Mouse (Mus musculus) limb, embryonic 15.5 days (tissue): Measurements from ENCODE around the gene Fgfr3. TPM values are rescaled to one million over a fixed set of nuclear protein-coding genes. Genes with fewer than 3 reads are reported as not detected.
A peak's percentile ranks its signal among the peaks of the same experiment; 100 is the strongest.

ENCODE experiments used
- ATAC-seq: fragments of 200-750 bp; cut with Nextera tagmentation; 2 replicates; pipeline ENCODE4 v1.8.0; 2017; ENCODE audit warnings: low read depth, moderate TSS enrichment; ENCODE audit not compliant: insufficient number of reproducible peaks, low FRiP score, low TSS enrichment
- H3K27ac ChIP-seq: fragments of 300-500 bp; sonication (generic); 2 replicates; pipeline ENCODE4 v1.5.1; 2015; ENCODE audit warnings: moderate library complexity, mild to moderate bottlenecking, inconsistent platforms
- H3K27me3 ChIP-seq: fragments of 300-500 bp; sonication (generic); 2 replicates; pipeline ENCODE4 v1.6.1; 2015; ENCODE audit warnings: inconsistent platforms
- H3K36me3 ChIP-seq: fragments of 300-500 bp; sonication (generic); 2 replicates; pipeline ENCODE4 v1.6.1; 2015; ENCODE audit warnings: inconsistent platforms
- H3K4me1 ChIP-seq: fragments of 300-500 bp; sonication (generic); 2 replicates; pipeline ENCODE4 v1.6.1; 2015; ENCODE audit warnings: inconsistent platforms
- H3K4me2 ChIP-seq: fragments of 300-500 bp; sonication (generic); 2 replicates; pipeline ENCODE4 v1.6.1; 2015; ENCODE audit warnings: mild to moderate bottlenecking, inconsistent platforms
- H3K4me3 ChIP-seq: fragments of 300-500 bp; sonication (generic); 2 replicates; pipeline ENCODE4 v1.5.1; 2015; ENCODE audit warnings: mild to moderate bottlenecking, inconsistent platforms
- H3K9ac ChIP-seq: fragments of 300-500 bp; sonication (generic); 2 replicates; pipeline ENCODE4 v1.6.1; 2015; ENCODE audit warnings: inconsistent platforms
- H3K9me3 ChIP-seq: fragments of 300-500 bp; sonication (generic); 2 replicates; pipeline ENCODE4 v1.6.1; 2016; ENCODE audit warnings: inconsistent platforms
- WGBS: fragments of 180-500 bp; shearing (Covaris S2); methylation state at CpG from one replicate; pipeline ENCODE4 v1.1.7; 2015; 5-methylcytosine and 5-hydroxymethylcytosine counted together
- polyA plus RNA-seq: library from polyadenylated mRNA; unstranded; fragments of >200 nt; fragmentation: Nextera tagmentation; extraction: Ambion mirVana; gene quantifications from 2 replicates; pipeline ENCODE4 v1.2.1, GENCODE M21; 2015

Gene Fgfr3
- polyA plus RNA-seq, result 33.5 and 37.1 TPM in 2 replicates

DNA sequence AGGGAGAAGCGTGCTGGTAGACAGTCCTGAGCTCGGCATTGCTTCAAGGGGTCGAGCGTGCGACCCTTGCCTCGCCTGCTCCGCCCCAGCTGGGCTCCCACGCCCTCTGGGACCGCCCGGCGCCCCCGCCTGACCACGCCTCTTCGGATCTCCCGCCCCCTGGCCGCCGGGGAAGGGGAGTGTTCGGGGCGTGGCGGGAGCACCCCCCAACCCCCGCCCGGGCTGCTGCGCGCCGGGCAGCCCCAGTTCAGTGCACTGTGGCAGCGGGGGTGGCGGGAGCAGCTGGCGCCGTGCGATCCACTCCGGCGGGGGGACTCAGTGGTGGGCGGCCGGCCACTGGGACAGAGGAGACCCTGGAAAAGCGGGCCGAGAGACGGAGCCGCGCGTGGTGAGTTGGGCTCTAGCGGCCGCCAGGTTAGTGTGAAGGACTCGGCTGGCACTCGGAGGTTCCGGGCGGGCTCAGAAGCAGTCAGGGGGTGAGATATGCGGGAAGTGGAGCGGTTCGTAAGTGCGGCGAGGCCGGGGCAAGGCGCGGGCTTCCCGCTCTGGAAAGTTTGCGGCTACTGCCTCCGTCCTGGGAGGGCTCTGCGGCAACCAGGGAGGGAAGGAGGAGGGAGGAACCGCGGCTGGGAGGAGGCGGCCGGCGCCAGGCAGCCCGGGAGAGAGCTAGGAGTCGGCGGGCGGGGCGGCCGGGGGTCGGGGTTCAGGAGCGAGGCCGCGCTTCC, at the start of gene Fgfr3:
TSS of gene Fgfr3 (plus strand) at position 134 of the 725 bp plus-strand sequence.
- no peaks in the 10 kb centered on the region for H3K36me3 ChIP-seq
- H3K4me1 ChIP-seq, result peaks cover 49% of the 10 kb centered on the region
- no peaks in the 10 kb centered on the region for H3K9me3 ChIP-seq
- WGBS, result under 1% methylated on average over 69 of the region's 73 CpGs
- peak within 1 kb of the TSS; percentile 71 for H3K9ac ChIP-seq
- peaks cover 31% of the 10 kb centered on the region for H3K27me3 ChIP-seq
- peak within 1 kb of the TSS; percentile 97 for H3K4me2 ChIP-seq
- peak; percentile 70 for ATAC-seq
- H3K27ac ChIP-seq, result peak within 1 kb of the TSS; percentile 86
- peak within 1 kb of the TSS; percentile 73 for H3K4me3 ChIP-seq

DNA sequence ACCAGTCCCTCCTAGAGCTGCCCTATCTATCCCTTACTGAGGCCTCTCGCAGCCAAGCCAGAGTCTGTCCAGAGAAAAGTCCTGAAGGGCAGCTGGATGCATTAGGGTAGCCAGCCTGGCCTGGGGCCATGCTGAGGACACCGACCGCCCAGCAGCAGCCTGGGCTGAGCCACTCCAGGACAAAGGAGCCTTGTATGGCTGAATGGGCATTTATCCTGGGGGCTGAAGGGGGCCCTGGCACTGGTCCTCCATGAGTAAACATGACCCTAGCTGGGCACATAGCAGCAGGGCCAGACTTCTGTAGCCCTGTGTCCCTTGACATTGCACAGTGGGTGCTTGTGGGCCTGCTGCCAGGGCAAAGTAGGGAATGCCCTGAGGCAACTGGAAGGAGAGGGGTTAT, 47.0 kb upstream of the Fgfr3 start:
- Histone ChIP-seq H3K36me3 (peaks cover 35% of the 10 kb centered on the region), H3K9ac (no peak overlapping the region), H3K4me3 (no peak overlapping the region), H3K9me3 (no peaks in the 10 kb centered on the region), H3K27me3 (no peaks in the 10 kb centered on the region), H3K4me1 (no peaks in the 10 kb centered on the region), H3K27ac (peak overlapping the region; percentile 59), H3K4me2 (no peak overlapping the region)
- WGBS, result 74% methylated on average over 3 of the region's 3 CpGs
- peak; percentile 65 for ATAC-seq

DNA sequence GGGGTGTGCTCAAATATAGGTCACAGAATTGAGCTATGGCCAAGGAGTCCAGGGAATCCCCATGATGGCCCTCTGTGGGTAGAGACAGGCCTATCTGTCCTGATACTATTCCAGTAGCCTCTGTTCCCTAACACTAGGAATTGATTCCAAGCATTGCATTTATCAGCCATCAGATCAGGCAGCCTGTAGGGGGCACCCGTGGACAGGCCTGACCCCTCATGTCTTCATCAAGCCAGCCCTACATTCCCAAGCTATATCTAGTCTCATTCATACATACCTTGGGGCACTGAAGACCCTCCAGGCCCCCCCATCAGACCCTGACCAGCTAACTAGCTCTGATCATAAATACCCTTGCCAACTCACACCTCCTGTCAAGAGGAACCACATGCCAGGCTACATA, 45.5 kb upstream of the Fgfr3 start:
- H3K4me1 ChIP-seq, result peaks cover 3% of the 10 kb centered on the region; the same call in 1 of the 2 replicates
- no peak overlapping the region for H3K27ac ChIP-seq
- H3K9ac ChIP-seq, result no peak overlapping the region
- no peak overlapping the region for H3K4me3 ChIP-seq
- no peak overlapping the region for H3K4me2 ChIP-seq
- H3K9me3 ChIP-seq, result no peaks in the 10 kb centered on the region
- H3K27me3 ChIP-seq, result no peaks in the 10 kb centered on the region
- ATAC-seq, result no peak
- 0% methylated on average over 1 of the region's 1 CpGs for WGBS
- H3K36me3 ChIP-seq, result peaks cover 21% of the 10 kb centered on the region

DNA sequence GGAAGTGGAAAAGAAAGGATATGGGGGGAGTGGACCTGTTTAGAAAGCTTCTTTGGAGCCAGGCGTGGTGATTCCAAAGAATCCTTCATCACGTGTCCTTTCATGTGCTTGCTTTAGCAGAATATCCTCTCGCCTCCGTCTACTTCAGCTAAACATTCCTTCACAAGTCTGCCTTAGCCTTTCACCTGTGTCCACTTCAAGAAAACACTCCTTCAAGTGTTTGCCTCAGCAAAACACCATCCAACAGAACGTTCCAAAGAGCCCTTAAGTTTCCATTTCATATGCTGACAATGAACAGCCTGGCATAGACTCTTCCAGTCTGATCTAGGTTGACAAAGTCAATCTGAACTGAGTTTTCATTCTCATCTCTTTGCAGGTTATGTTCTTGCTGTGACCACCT, 43.2 kb upstream of the Fgfr3 start:
- H3K9me3 ChIP-seq, result no peaks in the 10 kb centered on the region
- no peak for ATAC-seq
- peaks cover 1% of the 10 kb centered on the region for H3K36me3 ChIP-seq
- H3K27ac ChIP-seq, result no peak overlapping the region
- no peak overlapping the region for H3K4me2 ChIP-seq
- no peaks in the 10 kb centered on the region for H3K27me3 ChIP-seq
- 77% methylated on average over 5 of the region's 5 CpGs for WGBS
- H3K4me3 ChIP-seq, result no peak overlapping the region
- no peak overlapping the region for H3K9ac ChIP-seq
- H3K4me1 ChIP-seq, result peaks cover 11% of the 10 kb centered on the region

DNA sequence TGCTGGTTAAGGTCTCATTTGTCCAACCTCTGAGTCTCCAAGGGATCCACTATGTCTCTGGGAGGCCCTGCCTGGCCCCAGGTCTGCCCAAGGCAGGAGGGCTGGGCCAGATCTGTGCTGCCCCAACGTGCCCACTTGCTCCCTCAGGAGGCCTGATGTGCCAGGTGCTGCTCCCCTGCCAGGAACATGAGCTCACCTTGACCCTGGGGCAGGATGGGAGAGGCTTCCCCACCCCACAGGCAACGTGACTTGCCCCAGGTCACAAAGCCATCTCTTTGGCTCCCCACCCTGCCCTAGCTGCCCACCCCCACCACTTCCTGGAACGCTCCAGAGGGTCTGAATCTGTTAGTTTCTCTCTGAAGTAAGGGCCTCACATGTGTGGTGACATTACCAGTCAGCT, 40.4 kb upstream of the Fgfr3 start:
- WGBS, result 40% methylated on average over 3 of the region's 3 CpGs
- H3K36me3 ChIP-seq, result no peaks in the 10 kb centered on the region
- H3K27me3 ChIP-seq, result no peaks in the 10 kb centered on the region
- no peak overlapping the region for H3K9ac ChIP-seq
- no peak overlapping the region for H3K4me2 ChIP-seq
- peaks cover 24% of the 10 kb centered on the region for H3K4me1 ChIP-seq
- H3K9me3 ChIP-seq, result no peaks in the 10 kb centered on the region
- H3K4me3 ChIP-seq, result no peak overlapping the region
- no peak for ATAC-seq
- peak overlapping the region; percentile 47; the same call in 1 of the 2 replicates for H3K27ac ChIP-seq

DNA sequence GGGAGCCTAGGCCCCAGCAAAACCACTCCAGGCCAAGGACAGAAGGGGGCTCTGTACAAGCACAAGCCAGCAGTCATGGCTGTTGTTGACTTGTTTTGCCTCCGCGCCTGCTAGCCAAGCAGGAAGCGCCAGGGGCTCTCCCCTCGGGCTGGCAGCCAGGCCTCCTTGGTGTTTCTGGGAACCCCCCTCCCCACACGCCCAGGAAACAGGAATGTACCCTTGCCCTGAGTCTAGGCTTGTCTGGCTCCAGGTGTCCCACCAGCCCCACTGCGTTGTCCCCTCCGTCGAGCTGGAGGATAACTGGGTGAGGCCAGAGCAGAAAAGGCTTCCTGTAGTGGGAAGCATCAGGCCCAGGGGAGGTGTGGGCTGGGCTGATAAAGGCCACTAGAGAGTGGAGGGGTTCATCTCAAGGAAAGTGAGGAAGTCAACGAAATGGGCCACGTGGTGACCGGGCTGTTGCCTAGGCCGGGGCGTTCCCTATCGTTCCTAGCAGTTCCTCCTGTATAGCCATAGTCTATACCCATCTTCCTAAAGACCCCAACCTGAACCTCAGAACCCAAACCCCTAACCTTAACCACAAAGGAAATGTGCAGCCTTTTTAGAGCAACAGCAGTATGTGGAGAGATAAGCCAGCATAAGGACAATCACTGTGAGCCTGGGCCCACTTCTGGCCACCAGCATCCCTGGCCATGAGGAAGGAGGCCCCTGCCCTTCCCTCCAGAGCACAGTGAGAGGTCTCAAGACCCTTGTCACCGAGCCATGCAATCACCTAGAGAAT, 39.7 kb upstream of the Fgfr3 start:
- WGBS, result 71% methylated on average over 15 of the region's 15 CpGs
- H3K27ac ChIP-seq, result peak overlapping the region; percentile 47
- H3K36me3 ChIP-seq, result no peaks in the 10 kb centered on the region
- no peak overlapping the region for H3K9ac ChIP-seq
- ATAC-seq, result no peak
- H3K27me3 ChIP-seq, result no peaks in the 10 kb centered on the region
- no peak overlapping the region for H3K4me3 ChIP-seq
- no peaks in the 10 kb centered on the region for H3K9me3 ChIP-seq
- no peak overlapping the region for H3K4me2 ChIP-seq
- H3K4me1 ChIP-seq, result peaks cover 24% of the 10 kb centered on the region

DNA sequence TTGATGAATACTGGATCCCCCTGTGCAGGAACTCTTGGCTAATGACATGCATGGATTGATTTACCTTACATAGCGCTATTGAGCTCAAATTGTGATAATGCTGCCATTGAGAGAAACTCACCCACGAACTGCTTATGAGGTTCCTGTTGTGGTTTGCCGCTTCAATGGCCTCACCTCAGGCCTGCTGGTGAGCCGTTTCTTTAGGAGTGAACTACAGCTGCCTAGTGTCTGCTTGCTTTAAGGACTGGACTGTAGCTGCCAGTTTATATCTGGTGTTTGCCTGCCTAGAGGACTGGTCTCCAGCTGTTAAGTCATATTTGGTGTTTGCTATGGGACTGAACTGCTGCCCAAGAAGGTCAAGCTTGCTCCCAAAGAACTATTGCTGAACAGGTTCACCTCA, 38.5 kb upstream of the Fgfr3 start:
- Histone ChIP-seq H3K9me3 (no peaks in the 10 kb centered on the region), H3K4me2 (no peak overlapping the region), H3K9ac (no peak overlapping the region), H3K4me1 (peaks cover 24% of the 10 kb centered on the region), H3K27me3 (no peaks in the 10 kb centered on the region), H3K4me3 (no peak overlapping the region), H3K27ac (no peak overlapping the region), H3K36me3 (no peaks in the 10 kb centered on the region)
- 80% methylated on average over 4 of the region's 4 CpGs for WGBS
- ATAC-seq, result no peak

DNA sequence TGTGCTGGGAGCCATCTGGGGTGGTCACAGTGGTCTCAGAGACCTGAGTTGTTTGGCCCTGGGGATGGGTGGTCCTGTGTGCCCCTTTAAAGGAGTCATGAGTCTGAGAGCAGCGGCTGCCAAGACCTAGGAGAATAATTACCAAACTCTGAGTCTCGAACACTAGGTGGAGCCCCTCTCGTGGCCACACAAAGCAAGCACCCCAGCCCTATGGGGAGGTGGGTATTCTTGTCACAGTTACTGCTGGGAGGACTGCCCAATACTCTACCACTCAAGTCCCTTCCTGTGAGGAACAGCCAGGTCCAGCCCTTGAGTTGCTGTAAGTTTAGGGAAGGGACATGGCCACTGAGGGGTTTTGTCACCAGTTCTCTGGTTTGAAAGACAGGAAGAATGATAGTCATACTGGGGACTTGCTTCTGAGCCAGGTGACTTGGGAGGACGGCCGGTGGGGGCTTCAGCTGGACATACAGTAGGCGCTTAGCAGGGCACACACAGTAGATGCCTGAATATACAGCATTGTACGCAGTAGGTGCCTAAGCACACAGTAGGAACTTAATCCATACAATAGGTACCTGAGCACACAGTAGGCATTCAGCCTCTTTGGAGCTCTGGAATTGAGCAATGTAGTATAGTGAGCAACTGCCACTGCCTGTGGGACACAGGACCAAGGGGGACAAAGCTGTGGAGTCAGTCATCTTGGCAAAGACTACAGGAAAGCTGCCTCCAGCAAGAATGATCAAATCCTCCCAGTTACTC, 37.4 kb upstream of the Fgfr3 start:
- peaks cover 28% of the 10 kb centered on the region for H3K4me1 ChIP-seq
- H3K4me3 ChIP-seq, result no peak overlapping the region
- H3K27ac ChIP-seq, result no peak overlapping the region
- H3K36me3 ChIP-seq, result no peaks in the 10 kb centered on the region
- no peak overlapping the region for H3K4me2 ChIP-seq
- no peaks in the 10 kb centered on the region for H3K9me3 ChIP-seq
- H3K27me3 ChIP-seq, result no peaks in the 10 kb centered on the region
- WGBS, result 49% methylated on average over 7 of the region's 7 CpGs
- H3K9ac ChIP-seq, result no peak overlapping the region
- no peak for ATAC-seq

DNA sequence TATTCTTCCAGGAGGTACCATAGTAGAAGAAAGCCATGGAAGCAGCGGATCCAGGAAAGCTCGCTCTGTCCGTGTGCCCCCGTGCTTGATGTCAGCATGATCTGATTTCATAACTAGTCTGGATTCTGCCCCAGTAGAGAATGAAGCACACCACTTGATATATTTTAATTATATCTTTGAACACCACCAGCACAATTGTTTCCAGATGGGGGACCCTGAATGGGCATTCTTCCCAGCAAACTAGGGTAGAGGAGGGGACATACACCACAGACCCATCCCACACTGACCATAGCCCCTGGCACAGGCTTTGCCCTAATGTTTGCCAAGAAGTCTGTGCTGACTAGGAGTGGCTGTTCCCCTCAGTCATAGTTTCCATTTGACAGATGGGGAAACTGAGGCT, 36.5 kb upstream of the Fgfr3 start:
- 77% methylated on average over 4 of the region's 4 CpGs for WGBS
- 0 out of 2 replicates have a peak overlapping the region, but pooled peaks have one; percentile 33 for H3K27ac ChIP-seq
- H3K9ac ChIP-seq, result no peak overlapping the region
- no peak overlapping the region for H3K4me3 ChIP-seq
- no peaks in the 10 kb centered on the region for H3K27me3 ChIP-seq
- peaks cover 36% of the 10 kb centered on the region for H3K4me1 ChIP-seq
- H3K9me3 ChIP-seq, result no peaks in the 10 kb centered on the region
- no peak overlapping the region for H3K4me2 ChIP-seq
- no peak for ATAC-seq
- no peaks in the 10 kb centered on the region for H3K36me3 ChIP-seq

DNA sequence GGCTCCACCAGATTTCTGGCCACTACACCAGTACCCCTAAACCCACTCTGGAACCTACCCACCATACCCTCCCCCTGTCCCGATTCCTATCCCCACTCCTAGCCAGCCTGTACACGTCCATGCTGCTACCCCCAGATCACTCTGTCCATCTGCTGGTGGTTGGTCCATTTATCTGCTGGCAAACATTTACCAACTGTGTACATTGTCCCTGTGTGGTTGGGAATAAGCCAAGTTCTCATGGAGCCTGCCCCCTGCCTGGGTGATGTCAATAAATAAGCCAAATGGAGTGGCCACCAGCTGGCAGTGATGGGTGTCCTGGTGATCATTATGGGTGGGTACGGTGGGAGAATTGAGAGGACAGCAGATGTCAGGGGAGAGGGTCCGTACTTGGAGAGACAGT, 34.3 kb upstream of the Fgfr3 start:
- no peak for ATAC-seq

DNA sequence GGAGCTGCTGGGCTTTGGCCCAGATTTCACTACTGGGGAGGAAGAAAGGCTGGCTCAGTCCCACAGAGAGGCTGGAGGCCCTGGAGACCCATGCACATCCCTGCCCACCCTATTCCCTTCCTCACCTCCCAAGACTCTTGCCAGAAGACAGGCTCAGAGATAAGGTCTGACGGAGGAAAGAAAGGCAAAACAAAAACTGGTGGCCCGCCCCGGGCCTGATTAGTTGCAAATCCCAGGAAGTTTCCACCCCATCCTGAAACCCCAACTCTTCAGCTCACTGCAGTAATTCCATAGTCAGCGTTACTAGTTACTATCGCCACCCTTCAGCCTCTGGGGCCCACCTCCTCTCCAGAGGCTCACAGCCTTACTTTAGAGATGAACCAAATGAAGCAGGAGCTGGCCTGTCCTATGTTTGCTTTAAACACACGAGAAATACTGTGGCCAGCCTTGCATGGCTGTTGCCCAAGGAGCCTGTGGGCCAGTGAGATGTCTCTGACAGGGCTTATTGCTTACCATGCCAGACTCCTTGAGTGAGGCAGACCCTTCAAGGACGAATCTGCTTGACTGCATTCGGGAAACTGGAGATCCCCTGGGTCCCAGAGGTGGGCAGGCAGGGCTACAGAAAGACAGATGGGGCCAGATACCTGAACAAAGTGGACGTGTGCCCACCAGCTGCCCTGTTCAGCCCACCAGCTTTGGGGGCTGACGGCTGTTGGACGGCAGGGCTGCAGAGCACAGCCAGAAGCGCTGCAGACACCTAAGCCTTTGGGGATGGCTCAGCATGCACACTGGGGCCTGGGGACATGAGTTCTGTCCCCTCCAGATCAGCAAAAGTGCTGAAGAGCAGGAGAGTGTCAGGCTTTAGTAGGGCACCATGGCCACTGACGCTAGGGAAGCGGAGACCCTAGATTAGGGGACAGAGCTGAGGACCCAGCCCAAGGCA, 32.9 kb upstream of the Fgfr3 start:
- no peak for ATAC-seq
- Histone ChIP-seq H3K36me3 (no peaks in the 10 kb centered on the region), H3K27ac (peak overlapping the region; percentile 65; the same call in 1 of the 2 replicates), H3K4me3 (no peak overlapping the region), H3K9ac (no peak overlapping the region), H3K27me3 (no peaks in the 10 kb centered on the region), H3K4me1 (peaks cover 51% of the 10 kb centered on the region), H3K9me3 (no peaks in the 10 kb centered on the region), H3K4me2 (no peak overlapping the region)
- WGBS, result 68% methylated on average over 14 of the region's 14 CpGs

More for the DNA sequence above, 34.3 kb upstream of the Fgfr3 start:
- WGBS, result 86% methylated on average over 4 of the region's 4 CpGs
- Histone ChIP-seq H3K4me2 (no peak overlapping the region), H3K27me3 (no peaks in the 10 kb centered on the region), H3K27ac (no peak overlapping the region), H3K9ac (no peak overlapping the region), H3K9me3 (no peaks in the 10 kb centered on the region), H3K36me3 (no peaks in the 10 kb centered on the region), H3K4me1 (peaks cover 38% of the 10 kb centered on the region), H3K4me3 (no peak overlapping the region)
